ENCODE assay signal across 15 mouse cellular contexts in the genomic region with DNA sequence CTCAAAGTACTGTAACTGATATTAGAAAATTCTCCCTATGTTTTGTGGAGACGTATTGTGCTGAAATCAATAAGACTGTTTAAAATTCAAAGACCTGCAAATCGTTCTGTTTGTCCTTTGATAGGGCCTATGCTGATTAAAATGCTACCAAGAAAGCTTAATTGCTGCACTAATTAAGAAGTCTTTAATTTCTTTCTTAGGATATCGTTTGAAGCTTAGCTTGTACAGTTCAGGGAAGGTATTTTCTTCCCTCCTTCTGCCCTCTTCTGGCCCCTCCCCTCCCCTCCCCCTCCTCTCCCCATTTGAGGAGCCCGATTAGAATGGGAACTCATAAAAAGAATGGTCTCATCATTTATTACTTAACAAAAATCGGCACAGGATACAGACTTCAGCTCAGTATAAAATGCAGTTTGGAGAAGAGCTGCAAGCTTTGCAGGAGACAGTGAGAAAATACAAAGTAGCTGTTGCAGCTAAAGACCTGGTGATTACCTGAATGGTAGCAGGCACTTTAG. TPM values are rescaled to one million over a fixed set of nuclear protein-coding genes. Genes with fewer than 3 reads are reported as not detected.
A peak's percentile ranks its signal among the peaks of the same experiment; 100 is the strongest.
DNase-seq lines count a peak whose midpoint lies in the region; ATAC-seq and TF ChIP-seq lines count a peak whose summit lies in the region.
"Had no signal": no experiment of that assay in that cellular context is flagged by ENCODE, and none has a peak within 500 bp of the region (broad histone marks: within the 10 kb centered on the region; RNA-seq: fewer than 3 reads in every experiment).

No protein-coding gene starts in this region.

- H3K4me2 ChIP-seq in heart, embryonic 14.5 days (ENCODE audit: low read length): peak overlapping the region; percentile 53
- peak overlapping the region; percentile 33 for H3K4me2 ChIP-seq in forebrain, embryonic 14.5 days (ENCODE audit: low read length)
- H3K4me2 ChIP-seq in lung, postnatal 0 days (replicated peaks; ENCODE audit: low read depth, low read length): no peak overlapping the region
- H3K4me2 ChIP-seq: intestine, embryonic 15.5 days; liver, embryonic 11.5 days had no signal

- no peak overlapping the region for H3K9ac ChIP-seq in heart, embryonic 14.5 days (ENCODE audit: low read length)
- H3K9ac ChIP-seq in forebrain, embryonic 14.5 days (ENCODE audit: low read length): no peak overlapping the region
- no peak overlapping the region for H3K9ac ChIP-seq in lung, postnatal 0 days (replicated peaks; ENCODE audit: low read depth)
- H3K9ac ChIP-seq: intestine, embryonic 15.5 days had no signal

- H3K4me1 ChIP-seq in heart, embryonic 14.5 days (ENCODE audit: control insufficient read depth in 2 of 2, insufficient read depth in 2 of 2, low read length in 2 of 2): 0 out of 4 replicates have a peak, but pooled peaks cover 0 to 2% of the 10 kb centered on the region in 2 experiments
- H3K4me1 ChIP-seq in forebrain, embryonic 14.5 days (ENCODE audit: control insufficient read depth, insufficient read depth, low read length): peaks cover 5% of the 10 kb centered on the region
- peaks cover 39% of the 10 kb centered on the region for H3K4me1 ChIP-seq in midbrain, embryonic 10.5 days
- no peaks in the 10 kb centered on the region for H3K4me1 ChIP-seq in lung, postnatal 0 days (ENCODE audit: insufficient read depth, low read depth, low read length)
- H3K4me1 ChIP-seq: intestine, embryonic 15.5 days had no signal

- H3K27me3 ChIP-seq in heart, embryonic 14.5 days (ENCODE audit: control insufficient read depth, insufficient read depth, low read length): no peaks in the 10 kb centered on the region
- no peaks in the 10 kb centered on the region for H3K27me3 ChIP-seq in forebrain, embryonic 14.5 days (replicated peaks; ENCODE audit: control insufficient read depth, insufficient read depth, low read length)
- no peaks in the 10 kb centered on the region for H3K27me3 ChIP-seq in midbrain, embryonic 10.5 days (ENCODE audit: low read depth, poor library complexity, severe bottlenecking)
- H3K27me3 ChIP-seq in lung, postnatal 0 days (replicated peaks; ENCODE audit: insufficient read depth, low read length): no peaks in the 10 kb centered on the region
- H3K27me3 ChIP-seq: intestine, embryonic 15.5 days had no signal

- WGBS in heart, embryonic 14.5 days: 8% methylated on average over 5 of the region's 5 CpGs
- 0% methylated on average over 5 of the region's 5 CpGs for WGBS in forebrain, embryonic 14.5 days
- 9% methylated on average over 5 of the region's 5 CpGs for WGBS in midbrain, embryonic 10.5 days
- 25% methylated on average over 5 of the region's 5 CpGs for WGBS in lung, postnatal 0 days

- H3K9me3 ChIP-seq in heart, embryonic 14.5 days (ENCODE audit: control insufficient read depth, low read length): no peaks in the 10 kb centered on the region
- H3K9me3 ChIP-seq in forebrain, embryonic 14.5 days (replicated peaks; ENCODE audit: control insufficient read depth, low read length): no peaks in the 10 kb centered on the region
- H3K9me3 ChIP-seq in midbrain, embryonic 10.5 days (replicated peaks): no peaks in the 10 kb centered on the region
- H3K9me3 ChIP-seq in lung, postnatal 0 days (ENCODE audit: low read length): no peaks in the 10 kb centered on the region
- H3K9me3 ChIP-seq: intestine, embryonic 15.5 days had no signal

- intact Hi-C loops in heart, postnatal 14 days (cut with DNase I): no loop called here

- no peak overlapping the region for H3K27ac ChIP-seq in heart, embryonic 14.5 days (replicated peaks in 1 of 2; ENCODE audit: control insufficient read depth in 1 of 2, insufficient read depth in 1 of 2, low read depth in 2 of 2, low read length in 2 of 2)
- no peak overlapping the region for H3K27ac ChIP-seq in forebrain, embryonic 14.5 days (ENCODE audit: low read depth, low read length)
- H3K27ac ChIP-seq in midbrain, embryonic 10.5 days (replicated peaks): no peak overlapping the region
- no peak overlapping the region for H3K27ac ChIP-seq in lung, postnatal 0 days (ENCODE audit: low read length)
- H3K27ac ChIP-seq: intestine, embryonic 15.5 days had no signal

- no peak for TF ChIP-seq POLR2A in brain, embryonic 14.5 days (IDR thresholded peaks at IDR 0.05; ENCODE audit: borderline replicate concordance, extremely low read depth, insufficient read depth, insufficient read length, poor library complexity, severe bottlenecking)

- no peak for TF ChIP-seq EP300 in lung, postnatal 0 days (IDR thresholded peaks at IDR 0.05)

- TF ChIP-seq CTCF in brain, embryonic 14.5 days (IDR thresholded peaks at IDR 0.05; ENCODE audit: borderline replicate concordance, extremely low read depth, insufficient read depth, insufficient read length): no peak
- TF ChIP-seq CTCF in lung, postnatal 0 days (IDR thresholded peaks at IDR 0.05): no peak

- no peak for ATAC-seq in heart, embryonic 14.5 days (ENCODE audit: insufficient number of reproducible peaks, insufficient read depth, low FRiP score, low read depth)
- ATAC-seq in forebrain, embryonic 14.5 days: no peak
- ATAC-seq in lung, postnatal 0 days: no peak
- ATAC-seq: intestine, embryonic 15.5 days had no signal

- DNase-seq in heart, postnatal 14 days: no peak
- peak; percentile 76 for DNase-seq in brain, embryonic 14.5 days (ENCODE audit: low read depth)
- peak; percentile 63 for DNase-seq in forebrain, embryonic 14.5 days (ENCODE audit: low spot score)
- DNase-seq in midbrain, embryonic 10.5 days (ENCODE audit: low spot score): no peak
- no peak for DNase-seq in spleen, postnatal 4 days (ENCODE audit: low spot score in 2 of 2)
- no peak for DNase-seq in cerebellum, adult 11 months
- no peak for DNase-seq in lung, postnatal 0 days (ENCODE audit: low spot score)
- DNase-seq: adrenal gland, postnatal 36 days; cerebellum, adult 8-10 months; lung, postnatal 36 days; right cerebral cortex, postnatal 14 days; thymus, postnatal 14 days had no signal

- H3K4me3 ChIP-seq in heart, embryonic 14.5 days (ENCODE audit: control insufficient read depth in 1 of 2, insufficient read depth in 1 of 2, low read depth in 1 of 2, low read length in 2 of 2): peak overlapping the region in 1 of 2 experiments; percentile 9; a peak in 1 of 4 replicates
- no peak overlapping the region for H3K4me3 ChIP-seq in forebrain, embryonic 14.5 days (ENCODE audit: low read depth, low read length)
- H3K4me3 ChIP-seq in midbrain, embryonic 10.5 days: peak overlapping the region; percentile 26; the same call in 1 of the 2 replicates
- no peak overlapping the region for H3K4me3 ChIP-seq in lung, postnatal 0 days (ENCODE audit: low read depth, low read length)
- H3K4me3 ChIP-seq: intestine, embryonic 15.5 days had no signal

- H3K36me3 ChIP-seq in heart, embryonic 14.5 days (ENCODE audit: control insufficient read depth, insufficient read depth, low read length): no peaks in the 10 kb centered on the region
- no peaks in the 10 kb centered on the region for H3K36me3 ChIP-seq in forebrain, embryonic 14.5 days (ENCODE audit: control insufficient read depth, insufficient read depth, low read length)
- H3K36me3 ChIP-seq in midbrain, embryonic 10.5 days: no peaks in the 10 kb centered on the region
- H3K36me3 ChIP-seq in lung, postnatal 0 days (ENCODE audit: insufficient read depth, low read length): no peaks in the 10 kb centered on the region
- H3K36me3 ChIP-seq: intestine, embryonic 15.5 days had no signal

RNA-seq across cellular contexts. Expression of a gene that starts 2.9 kb away (rescaled TPM):
- 2.7 and 4.0 TPM in 2 replicates for polyA plus RNA-seq in heart, embryonic 14.5 days (2014; fragmentation: Nextera tagmentation; extraction: Ambion mirVana)
- total RNA-seq in heart, postnatal 14 days (2021): 10 to 100 TPM; 13.4 to 14.3 TPM
- polyA plus RNA-seq in brain, embryonic 14.5 days (2012; rRNA removed): 13.1 and 23.1 TPM in 2 replicates
- 10.8 and 11.0 TPM in 2 replicates for polyA plus RNA-seq in forebrain, embryonic 14.5 days (2014; fragmentation: Nextera tagmentation; extraction: Ambion mirVana)
- 10.1 and 13.1 TPM in 2 replicates for polyA plus RNA-seq in midbrain, embryonic 10.5 days (2016; fragmentation: Nextera tagmentation; extraction: Ambion mirVana)
- 4.2 and 7.7 TPM in 2 replicates for polyA plus RNA-seq in lung, postnatal 0 days (2015; fragmentation: Nextera tagmentation; extraction: Ambion mirVana)

Comparison
In these comparisons a context has a peak if more than half of its experiments do, and no peak if none do; other contexts are left out.
1. DNase-seq: peak in brain, embryonic 14.5 days (single experiment) and forebrain, embryonic 14.5 days (single experiment); none in heart, postnatal 14 days (0 of 2), midbrain, embryonic 10.5 days (single experiment), spleen, postnatal 4 days (0 of 2), cerebellum, adult 11 months (single experiment) and lung, postnatal 0 days (single experiment).